Mouse (Mus musculus): Measurements from ENCODE around the gene Lrrc8e. TPM values are rescaled to one million over a fixed set of nuclear protein-coding genes. Genes with fewer than 3 reads are reported as not detected.
A peak's percentile ranks its signal among the peaks of the same experiment; 100 is the strongest.
"Not testable (repeated sequence)": the region's sequence is repeated elsewhere in the genome, so short reads cannot be mapped to it uniquely, and the experiment has no call there.

Gene Lrrc8e
- total RNA-seq, 2 experiments from 2014 or later = 0.14 TPM

GRCm38 (mm10) chr8:4222059-4222458 is 4.6 kb upstream of the Lrrc8e start:
- DNase-seq = no peak

GRCm38 (mm10) chr8:4226323-4226722 is 304 bp upstream of the Lrrc8e start:
- no peak for DNase-seq

GRCm38 (mm10) chr8:4227919-4228318 is 1.3 kb downstream of the Lrrc8e start:
- DNase-seq = no peak

- no peak for DNase-seq
Measured at GRCm38 (mm10) chr8:4229784-4230183, 3.2 kb downstream of the Lrrc8e start.

- no peak for DNase-seq
Measured at GRCm38 (mm10) chr8:4230612-4231351, 4.2 kb downstream of the Lrrc8e start.

- DNase-seq = no peak
Measured at GRCm38 (mm10) chr8:4237814-4238433, 11.3 kb downstream of the Lrrc8e start.

GRCm38 (mm10) chr8:4238434-4239192 is 12.0 kb downstream of the Lrrc8e start, which contains the start of the genes Map2k7 and Gm49320:
Gene Map2k7, plus strand, starts transcription at chr8:4238740.
Gene Gm49320, plus strand, starts transcription at chr8:4238865.
- DNase-seq = peak; percentile 100

GRCm38 (mm10) chr8:4239193-4239890 is 12.7 kb downstream of the Lrrc8e start:
- no peak for DNase-seq

GRCm38 (mm10) chr8:4245061-4245460 is 18.4 kb downstream of the Lrrc8e start:
- DNase-seq = no peak

GRCm38 (mm10) chr8:4245737-4246136 is 19.1 kb downstream of the Lrrc8e start:
- no peak for DNase-seq

- DNase-seq = no peak
Measured at GRCm38 (mm10) chr8:4247241-4247640, 20.6 kb downstream of the Lrrc8e start.

GRCm38 (mm10) chr8:4247951-4248540 is 21.4 kb downstream of the Lrrc8e start, which contains the start of gene Tgfbr3l:
Gene Tgfbr3l, plus strand, starts transcription at chr8:4248214.
- no peak for DNase-seq

- DNase-seq = peak; percentile 69
Measured at GRCm38 (mm10) chr8:4249213-4249612, 22.6 kb downstream of the Lrrc8e start.

GRCm38 (mm10) chr8:4250306-4250970 is 23.8 kb downstream of the Lrrc8e start:
- peak; percentile 90 for DNase-seq

GRCm38 (mm10) chr8:4252116-4252760 is 25.6 kb downstream of the Lrrc8e start:
- no peak for DNase-seq

GRCm38 (mm10) chr8:4252934-4253841 is 26.6 kb downstream of the Lrrc8e start, which contains the start of gene Snapc2:
Gene Snapc2, plus strand, starts transcription at chr8:4253080.
- peak; percentile 96 for DNase-seq

- peak; percentile 77 for DNase-seq
Measured at GRCm38 (mm10) chr8:4254001-4254400, 27.4 kb downstream of the Lrrc8e start.

GRCm38 (mm10) chr8:4255471-4255870 is 28.8 kb downstream of the Lrrc8e start:
- not testable (repeated sequence) for DNase-seq

GRCm38 (mm10) chr8:4256911-4257310 is 30.3 kb downstream of the Lrrc8e start:
- DNase-seq = no peak

- no peak for DNase-seq
Measured at GRCm38 (mm10) chr8:4257350-4257749, 30.7 kb downstream of the Lrrc8e start.

All from heart, postnatal 4 days (tissue).